Mouse (Mus musculus) MEL (cell line): Measurements from ENCODE around the gene Gm49325. TPM values are rescaled to one million over a fixed set of nuclear protein-coding genes. Genes with fewer than 3 reads are reported as not detected.

Source experiments
- DNase-seq: peaks from one replicate; pipeline ENCODE4 v3.0.0; 2011; ENCODE audit warnings: low read depth, low spot score
- H3K27ac ChIP-seq: 2 replicates; pipeline ENCODE4 v1.5.1; 2012; ENCODE audit warnings: low read depth, mild to moderate bottlenecking, control low read depth, low read length, moderate library complexity; ENCODE audit not compliant: control insufficient read depth
- H3K27me3 ChIP-seq, 2 experiments: fragments of 150-350 bp in 1 of 2; sonication (generic) in 1 of 2; 2 replicates each; pipeline ENCODE4 v1.6.1; 2012; ENCODE audit warnings: low read length in 2 of 2, mild to moderate bottlenecking in 2 of 2, improper control_type of control experiment in 1 of 2, moderate library complexity in 1 of 2; ENCODE audit not compliant: insufficient read depth in 2 of 2, control insufficient read depth in 1 of 2
- H3K36me3 ChIP-seq, 2 experiments: 2 replicates each; pipeline ENCODE4 v1.6.1; 2012 to 2014; ENCODE audit warnings: low read length in 2 of 2, improper control_type of control experiment in 1 of 2, inconsistent platforms in 1 of 2, mild to moderate bottlenecking in 1 of 2; ENCODE audit not compliant: insufficient read depth in 2 of 2, control insufficient read depth in 1 of 2
- H3K4me1 ChIP-seq, 2 experiments: fragments of 150-350 bp in 1 of 2; sonication (generic) in 1 of 2; 2 replicates each; pipeline ENCODE4 v1.6.1; 2012; ENCODE audit warnings: low read length in 2 of 2, improper control_type of control experiment in 1 of 2, mild to moderate bottlenecking in 1 of 2; ENCODE audit not compliant: insufficient read depth in 2 of 2, control insufficient read depth in 1 of 2
- H3K4me3 ChIP-seq, 2 experiments: fragments of 150-350 bp in 1 of 2; sonication (generic) in 1 of 2; 2 replicates each; pipeline ENCODE4 v1.5.1; 2012; ENCODE audit warnings: low read depth in 2 of 2, low read length in 2 of 2, mild to moderate bottlenecking in 2 of 2, moderate library complexity in 2 of 2, control low read depth in 1 of 2, improper control_type of control experiment in 1 of 2; ENCODE audit not compliant: control insufficient read depth in 1 of 2, insufficient read depth in 1 of 2
- H3K79me2 ChIP-seq: 2 replicates; pipeline ENCODE4 v1.6.1; 2012; ENCODE audit warnings: mild to moderate bottlenecking, low read length, moderate library complexity; ENCODE audit not compliant: control insufficient read depth, poor library complexity, insufficient read depth
- H3K9ac ChIP-seq: 2 replicates; pipeline ENCODE4 v1.6.1; 2012; ENCODE audit warnings: low read depth, mild to moderate bottlenecking, control low read depth, low read length, moderate library complexity; ENCODE audit not compliant: control insufficient read depth, poor library complexity, severe bottlenecking
- H3K9me3 ChIP-seq: fragments of 150-350 bp; sonication (generic); replicated peaks from 2 replicates; pipeline ENCODE4 v1.6.1; 2012; ENCODE audit warnings: mild to moderate bottlenecking, low read length, improper control_type of control experiment, moderate library complexity; ENCODE audit not compliant: insufficient read depth
- BHLHE40 ChIP-seq: IDR thresholded peaks from 2 replicates; pipeline ENCODE4 v1.6.1; 2012; ENCODE audit warnings: low read depth, mild to moderate bottlenecking, inconsistent platforms, low read length, improper control_type of control experiment, borderline replicate concordance
- CHD1 ChIP-seq: IDR thresholded peaks from 2 replicates; pipeline ENCODE4 v1.6.1; 2012; ENCODE audit warnings: low read depth, mild to moderate bottlenecking, inconsistent platforms, low read length, improper control_type of control experiment
- CHD2 ChIP-seq: IDR thresholded peaks from 2 replicates; pipeline ENCODE4 v1.6.1; 2011; ENCODE audit warnings: low read length, improper control_type of control experiment
- E2F4 ChIP-seq: IDR thresholded peaks from 2 replicates; pipeline ENCODE4 v1.6.1; 2011; ENCODE audit warnings: low read depth, low read length, improper control_type of control experiment, borderline replicate concordance
- ELF1 ChIP-seq: IDR thresholded peaks from 2 replicates; pipeline ENCODE4 v1.6.1; 2014; ENCODE audit warnings: low read depth, mild to moderate bottlenecking, inconsistent platforms, low read length, improper control_type of control experiment, moderate library complexity
- EP300 ChIP-seq, 2 experiments: IDR thresholded peaks; 2 replicates each; pipeline ENCODE4 v1.6.1; 2011; ENCODE audit warnings: improper control_type of control experiment in 2 of 2, low read length in 2 of 2, low read depth in 1 of 2, mild to moderate bottlenecking in 1 of 2
- KAT2A ChIP-seq: conservative IDR thresholded peaks from 2 replicates; pipeline ENCODE4 v1.6.1; 2012; ENCODE audit warnings: low read depth, low read length, improper control_type of control experiment, inconsistent platforms
- MAFK ChIP-seq: IDR thresholded peaks from 2 replicates; pipeline ENCODE4 v1.6.1; 2011; ENCODE audit warnings: low read depth, mild to moderate bottlenecking, low read length, improper control_type of control experiment, borderline replicate concordance
- MEF2A ChIP-seq: IDR thresholded peaks from 2 replicates; pipeline ENCODE4 v1.6.1; 2014; ENCODE audit warnings: low read depth, mild to moderate bottlenecking, inconsistent platforms, low read length, improper control_type of control experiment; ENCODE audit not compliant: poor library complexity, insufficient replicate concordance, severe bottlenecking; ENCODE audit errors: extremely low read depth
- MYB ChIP-seq: IDR thresholded peaks from 2 replicates; pipeline ENCODE4 v1.6.1; 2011; ENCODE audit warnings: mild to moderate bottlenecking, low read depth, low read length, improper control_type of control experiment
- MYC ChIP-seq: IDR thresholded peaks from 2 replicates; pipeline ENCODE4 v1.6.1; 2011; ENCODE audit warnings: low read depth, mild to moderate bottlenecking, low read length, improper control_type of control experiment, moderate library complexity
- NRF1 ChIP-seq: IDR thresholded peaks from 2 replicates; pipeline ENCODE4 v1.6.1; 2014; ENCODE audit warnings: low read depth, mild to moderate bottlenecking, inconsistent platforms, low read length, improper control_type of control experiment, moderate library complexity; ENCODE audit not compliant: poor library complexity, insufficient read depth, severe bottlenecking
- POLR2AphosphoS5 ChIP-seq: IDR thresholded peaks from 2 replicates; pipeline ENCODE4 v1.6.1; 2012; ENCODE audit warnings: low read depth, borderline replicate concordance, mild to moderate bottlenecking, inconsistent platforms, low read length, moderate library complexity, mixed read lengths
- RAD21 ChIP-seq: IDR thresholded peaks from 2 replicates; pipeline ENCODE4 v1.6.1; 2011; ENCODE audit warnings: mild to moderate bottlenecking, low read depth, low read length, improper control_type of control experiment
- RCOR1 ChIP-seq: IDR thresholded peaks from 2 replicates; pipeline ENCODE4 v1.6.1; 2012; ENCODE audit warnings: low read depth, mild to moderate bottlenecking, inconsistent platforms, low read length, improper control_type of control experiment
- TAL1 ChIP-seq: IDR thresholded peaks from 2 replicates; pipeline ENCODE4 v1.6.1; 2012; ENCODE audit warnings: mild to moderate bottlenecking, inconsistent platforms, low read length, moderate library complexity, mixed read lengths
- TCF12 ChIP-seq: IDR thresholded peaks from 2 replicates; pipeline ENCODE4 v1.6.1; 2014; ENCODE audit warnings: low read depth, mild to moderate bottlenecking, inconsistent platforms, low read length, improper control_type of control experiment, moderate library complexity
- UBTF ChIP-seq: IDR thresholded peaks from 2 replicates; pipeline ENCODE4 v1.6.1; 2012; ENCODE audit warnings: low read depth, mild to moderate bottlenecking, inconsistent platforms, low read length, improper control_type of control experiment, moderate library complexity, borderline replicate concordance; ENCODE audit not compliant: insufficient read depth
- USF1 ChIP-seq: IDR thresholded peaks from 2 replicates; pipeline ENCODE4 v1.6.1; 2014; ENCODE audit warnings: low read depth, mild to moderate bottlenecking, inconsistent platforms, low read length, improper control_type of control experiment, moderate library complexity
- ZC3H11A ChIP-seq: IDR thresholded peaks from 2 replicates; pipeline ENCODE4 v1.6.1; 2012; ENCODE audit warnings: low read depth, mild to moderate bottlenecking, inconsistent platforms, low read length, improper control_type of control experiment
- polyA plus RNA-seq, 2 experiments: library from polyadenylated mRNA; stranded (reverse) in 1 of 2; unstranded in 1 of 2; fragments of >175 nt in 1 of 2; fragments of >200 nt in 1 of 2; gene quantifications; 2 replicates each; pipeline versions ENCODE4 v1.2.1 to v1.2.4; 2012; ENCODE audit warnings: low replicate concordance in 2 of 2, low read depth in 1 of 2; ENCODE audit not compliant: insufficient read length in 2 of 2, insufficient read depth in 1 of 2, missing spikeins in 1 of 2
- total RNA-seq: library from RNA; depleted of rRNA; stranded (reverse); fragments of 300-350 nt; gene quantifications from 2 replicates; pipeline ENCODE4 v1.2.3, GENCODE M21; 2012

Gene Gm49325
- total and polyA plus RNA-seq, 3 experiments: 1.0 to 3.7 TPM; not detected in 1

GRCm38 (mm10) chr10:77586637-77587036 is 19.4 kb upstream of the Gm49325 start:
- TF ChIP-seq MYC: no peak
- no peak for TF ChIP-seq UBTF
- no peak for TF ChIP-seq TAL1
- no peak for TF ChIP-seq POLR2AphosphoS5
- TF ChIP-seq ELF1: no peak
- TF ChIP-seq KAT2A: no peak
- no peak for TF ChIP-seq RCOR1
- TF ChIP-seq RAD21: no peak
- TF ChIP-seq ZC3H11A: no peak
- no peak for TF ChIP-seq CHD2
- no peak for TF ChIP-seq MAFK
- TF ChIP-seq E2F4: no peak
- TF ChIP-seq BHLHE40: no peak
- no peak for TF ChIP-seq MYB
- no peak for TF ChIP-seq EP300 (IDR thresholded peaks at IDR 0.05; ENCODE audit: low read depth in 1 of 2, low read length in 2 of 2)
- no peak for TF ChIP-seq MEF2A
- no peak for TF ChIP-seq NRF1
- TF ChIP-seq USF1: no peak
- TF ChIP-seq TCF12: no peak
- TF ChIP-seq CHD1: no peak
- H3K36me3 ChIP-seq: peaks cover 0 to 21% of the 10 kb centered on the region in 2 experiments; a peak in 3 of 4 replicates
- no peaks in the 10 kb centered on the region for H3K9me3 ChIP-seq
- no peak overlapping the region for H3K4me3 ChIP-seq
- no peak for DNase-seq
- H3K27ac ChIP-seq: no peak overlapping the region
- no peaks in the 10 kb centered on the region for H3K27me3 ChIP-seq
- peaks cover 18 to 29% of the 10 kb centered on the region in 2 experiments for H3K4me1 ChIP-seq
- peaks cover 19% of the 10 kb centered on the region for H3K79me2 ChIP-seq
- no peak overlapping the region for H3K9ac ChIP-seq
